Mouse (Mus musculus) activated CD4-positive, CD25-positive, alpha-beta regulatory T cell, adult 4 months (primary cell): Measurements from ENCODE around the gene Abcb9. TPM values are rescaled to one million over a fixed set of nuclear protein-coding genes. Genes with fewer than 3 reads are reported as not detected.

Experiments used
- ATAC-seq: one replicate; pipeline ENCODE4 v1.8.0; 2017
- polyA plus RNA-seq, 2 experiments: library from polyadenylated mRNA; unstranded; fragments of 100-300 nt; shearing (Covaris generic); gene quantifications; one replicate each; pipeline ENCODE4 v1.2.1; 2017

Abcb9 gene
- polyA plus RNA-seq = 10 to 100 TPM; 12.0 to 23.4 TPM

GRCm38 (mm10) chr5:124095596-124096232 is at the start of gene Abcb9:
TSS of gene Abcb9 (minus strand) at chr5:124095798.
- peak; percentile 86 for ATAC-seq

DNA sequence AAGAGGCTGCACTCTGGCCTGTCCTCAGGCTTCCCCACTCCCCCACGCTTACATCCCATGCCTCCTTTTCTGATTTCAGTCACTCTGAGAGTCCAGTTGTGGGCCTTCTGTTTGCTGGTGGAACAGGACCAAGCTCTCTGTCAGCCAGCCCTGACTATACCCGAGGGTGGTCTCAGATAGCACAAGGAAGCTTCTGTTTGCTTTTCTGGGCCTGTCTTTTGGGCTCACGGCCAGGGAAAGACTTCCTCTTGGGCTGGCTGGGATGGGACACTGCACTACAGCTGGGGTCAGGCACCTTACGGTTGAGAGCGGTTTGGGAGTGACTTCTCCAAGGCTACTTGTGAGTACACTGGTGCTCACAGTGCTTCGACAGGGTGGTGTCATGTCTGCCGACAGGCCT is 42.5 kb upstream of the Abcb9 start:
- no peak for ATAC-seq

GRCm38 (mm10) chr5:124134261-124134660 is 38.7 kb upstream of the Abcb9 start:
- ATAC-seq = no peak

DNA sequence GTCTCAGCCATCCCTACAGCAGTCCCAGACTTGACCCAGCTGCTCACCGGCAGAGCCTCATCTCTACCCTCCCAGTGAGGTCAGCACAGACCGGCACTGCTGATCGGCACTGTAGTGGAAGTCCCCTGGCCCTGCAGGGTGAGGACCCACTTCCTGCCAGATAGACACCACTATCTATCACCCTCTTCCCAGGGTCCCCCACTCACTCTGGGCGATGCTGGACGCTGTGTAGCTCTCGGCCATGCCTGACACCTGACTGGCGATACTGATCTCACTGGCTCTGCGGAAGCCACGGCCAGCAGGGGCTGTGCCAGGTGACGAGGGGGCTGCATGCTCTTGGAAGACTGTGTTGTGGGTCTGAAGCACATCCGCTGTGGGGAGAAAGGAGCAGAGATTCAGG is 29.5 kb upstream of the Abcb9 start:
- no peak for ATAC-seq

DNA sequence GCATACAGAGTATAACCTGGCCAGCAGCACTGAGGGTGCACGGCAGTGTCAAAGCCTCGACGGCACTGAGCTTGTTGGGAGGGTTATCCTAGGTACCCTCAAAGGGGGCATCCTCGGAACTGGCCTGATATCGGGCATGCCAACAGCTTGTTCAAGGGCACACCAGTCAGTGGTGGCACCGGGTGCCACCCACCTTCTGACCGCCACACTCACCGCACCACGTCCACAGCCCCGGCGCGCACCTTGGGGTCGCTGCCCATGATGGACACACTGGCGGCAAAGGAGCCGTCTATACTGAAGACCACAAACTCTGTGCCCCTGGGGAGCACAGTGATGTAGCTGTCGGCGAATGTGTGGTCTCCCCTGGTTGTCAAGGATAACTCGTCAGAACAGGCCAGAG is 26.8 kb upstream of the Abcb9 start:
- ATAC-seq = no peak

DNA sequence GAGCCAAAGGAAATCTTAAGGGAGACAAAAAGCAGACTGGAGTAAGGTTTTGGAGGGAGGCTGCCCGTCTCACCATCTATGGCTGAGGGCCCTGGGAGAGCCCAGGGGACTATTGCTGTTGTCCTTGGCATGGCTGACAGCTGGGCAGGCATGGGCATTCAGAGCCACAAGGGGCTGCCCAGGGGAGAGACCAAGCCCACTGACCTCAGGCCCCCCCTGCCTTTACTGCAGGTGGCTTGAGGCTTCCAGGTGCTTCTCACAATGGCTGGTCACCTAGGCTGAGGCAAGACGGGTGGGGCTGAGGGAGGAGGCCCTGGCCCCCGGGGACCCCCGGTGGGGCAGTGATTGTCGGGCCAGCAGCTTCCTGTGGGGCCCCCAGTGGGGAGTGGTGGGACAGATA is 23.6 kb upstream of the Abcb9 start:
- no peak for ATAC-seq

- ATAC-seq = peak; percentile 16
These were observed 20.6 kb upstream of the Abcb9 start, which contains the start of gene Arl6ip4 for GRCm38 (mm10) chr5:124115990-124116845. TSS of gene Arl6ip4 (plus strand) at chr5:124116089.

GRCm38 (mm10) chr5:124115531-124115930 is 19.9 kb upstream of the Abcb9 start:
- no peak for ATAC-seq

DNA sequence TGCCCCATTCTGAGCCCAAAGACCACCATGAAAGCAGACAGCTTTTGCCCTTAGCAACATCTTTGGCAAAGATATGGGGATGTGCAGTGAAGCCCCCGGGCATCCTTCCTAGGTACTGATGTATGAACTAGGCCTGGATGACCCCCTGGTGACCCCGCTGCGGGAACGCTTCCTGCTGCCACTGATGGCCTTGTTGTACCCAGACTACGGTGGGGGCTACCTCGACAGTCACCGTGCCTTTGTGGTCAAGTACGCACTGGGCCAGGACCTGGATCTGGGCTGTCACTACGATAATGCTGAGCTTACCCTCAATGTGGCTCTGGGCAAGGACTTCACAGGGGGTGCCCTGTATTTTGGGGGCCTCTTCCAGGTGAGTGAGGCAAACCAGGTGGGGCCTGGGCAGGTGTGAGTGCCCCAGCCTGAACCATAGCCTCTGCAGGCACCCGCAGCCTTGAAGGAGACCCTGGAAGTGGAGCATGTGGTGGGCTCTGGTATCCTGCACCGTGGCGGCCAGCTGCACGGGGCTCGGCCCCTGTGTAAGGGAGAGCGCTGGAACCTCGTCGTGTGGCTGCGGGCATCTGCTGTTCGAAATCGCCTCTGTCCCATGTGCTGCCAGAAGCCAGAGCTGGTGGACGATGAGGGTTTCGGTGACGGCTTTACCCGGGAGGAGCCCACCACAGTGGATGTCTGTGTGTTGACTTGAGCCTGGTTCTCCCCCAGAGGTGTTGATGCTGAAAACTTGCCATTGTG is 18.9 kb upstream of the Abcb9 start:
- no peak for ATAC-seq

DNA sequence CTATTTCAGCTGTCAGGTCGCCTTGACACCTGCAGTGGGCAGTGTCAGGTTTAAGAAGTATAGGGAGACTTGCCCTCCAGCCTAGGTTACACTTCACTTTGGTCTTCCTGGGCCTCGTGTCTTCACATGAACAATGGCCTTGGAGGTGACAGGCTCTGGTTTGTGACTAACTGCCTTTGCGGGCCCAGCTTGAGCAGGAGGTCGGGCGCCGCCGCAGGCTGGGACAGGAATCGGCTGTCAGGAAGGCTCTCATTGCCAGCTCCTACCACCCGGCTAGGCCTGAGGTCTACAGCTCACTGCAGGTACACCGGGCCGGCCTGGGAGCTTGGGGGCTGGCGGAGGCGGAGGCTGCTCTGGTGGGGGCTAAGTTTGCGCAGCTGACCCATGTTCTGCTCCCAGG is 17.4 kb upstream of the Abcb9 start:
- ATAC-seq = no peak

DNA sequence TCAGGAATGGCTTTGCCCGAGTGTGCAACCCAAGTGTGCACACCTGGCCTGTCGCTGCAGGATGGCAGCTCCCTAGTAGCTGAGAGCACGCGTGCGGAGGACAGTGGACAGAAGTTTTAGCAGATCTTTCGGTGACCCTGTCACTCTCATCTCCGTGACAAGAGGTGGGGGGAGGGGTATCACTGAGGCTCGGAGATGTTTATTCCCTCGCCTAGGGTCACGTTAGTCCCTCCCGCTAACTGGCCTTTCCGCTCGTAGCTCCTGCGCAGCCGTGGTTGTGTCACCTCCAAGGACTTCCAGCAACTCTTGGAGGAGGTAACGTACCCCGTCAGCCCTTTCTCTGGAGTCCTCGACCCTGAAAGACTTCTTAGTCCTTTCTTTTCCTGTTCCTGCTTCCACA is 16.9 kb upstream of the Abcb9 start:
- no peak for ATAC-seq

DNA sequence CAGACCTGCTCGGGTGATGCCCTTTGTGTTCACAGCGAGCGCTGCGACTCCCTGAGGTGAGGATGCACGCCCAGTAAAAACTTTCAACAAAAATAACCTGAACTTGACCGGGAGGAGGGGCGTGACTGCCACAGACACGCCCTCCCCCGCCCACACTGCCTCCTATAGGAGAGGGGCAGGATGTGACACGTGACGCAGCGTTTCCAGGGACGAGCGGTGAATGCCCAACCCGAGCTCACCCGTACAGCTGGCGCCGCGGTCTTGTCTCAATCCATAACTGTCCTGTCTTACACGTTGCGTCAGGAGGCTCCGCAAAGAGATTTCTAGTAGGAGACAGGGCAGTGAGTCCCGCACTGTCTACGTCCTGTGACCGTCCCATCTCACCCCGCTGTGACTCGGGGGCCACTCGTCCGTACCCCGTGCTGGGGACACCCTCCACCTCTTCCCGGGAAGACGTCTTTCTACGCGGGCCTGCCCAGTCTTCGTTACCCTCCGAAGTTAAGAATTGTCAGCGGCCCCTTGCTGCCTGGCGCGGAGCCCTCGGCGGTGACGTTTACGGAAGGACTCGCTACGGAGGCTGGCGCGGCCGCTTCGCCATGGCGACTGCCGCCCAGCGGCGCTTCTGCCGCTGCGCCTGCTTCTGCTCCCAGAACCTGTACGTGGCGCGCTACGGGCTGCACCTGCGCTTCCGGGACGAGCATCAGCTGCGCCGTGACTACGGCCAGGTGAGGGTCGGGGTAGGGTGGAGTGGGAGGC is 16.3 kb upstream of the Abcb9 start, which contains the start of gene Ogfod2:
TSS of gene Ogfod2 (plus strand) at position 556 of the 756 bp plus-strand sequence.
- ATAC-seq = peak; percentile 85

- no peak for ATAC-seq
These were observed 15.6 kb upstream of the Abcb9 start for GRCm38 (mm10) chr5:124111077-124111741.

DNA sequence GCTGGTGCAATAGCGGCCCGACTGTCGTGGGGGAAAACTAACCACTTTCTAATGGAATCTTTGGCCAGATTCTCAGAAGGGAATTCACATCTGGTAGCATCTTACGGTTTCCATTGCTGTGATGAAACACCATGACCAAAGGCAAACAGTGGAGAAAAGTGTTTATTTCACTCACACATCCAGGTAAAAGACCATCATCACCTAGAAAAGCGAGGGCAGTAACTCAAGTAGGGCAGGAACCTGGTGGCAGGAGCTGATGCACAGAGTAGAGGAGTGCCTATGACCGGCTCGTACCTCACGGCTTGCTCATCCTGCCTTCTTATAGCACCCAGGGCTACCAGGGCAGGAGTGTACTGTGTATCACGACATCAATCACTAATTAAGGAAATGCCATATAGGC is 8.0 kb upstream of the Abcb9 start:
- ATAC-seq = no peak

DNA sequence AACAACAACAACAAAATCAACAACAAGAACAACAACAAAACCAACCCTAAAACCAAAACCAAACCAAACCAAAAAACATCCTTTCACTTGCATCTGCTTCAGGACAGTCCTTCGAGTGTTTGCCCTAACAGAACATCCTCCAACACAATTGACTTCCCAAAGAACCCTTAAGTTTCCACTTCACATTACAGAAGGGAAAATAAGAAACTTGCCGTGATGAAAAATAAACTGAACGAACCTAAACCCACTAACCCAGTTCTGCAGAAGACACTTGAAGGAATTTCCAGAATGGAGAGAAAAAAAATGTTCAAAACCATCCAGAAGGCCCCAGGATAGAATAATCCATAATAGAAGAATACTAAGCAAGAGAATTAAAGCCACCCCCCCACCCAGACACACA is 7.4 kb upstream of the Abcb9 start:
- ATAC-seq = no peak

- no peak for ATAC-seq
These were observed 6.7 kb upstream of the Abcb9 start for GRCm38 (mm10) chr5:124102326-124102725.

DNA sequence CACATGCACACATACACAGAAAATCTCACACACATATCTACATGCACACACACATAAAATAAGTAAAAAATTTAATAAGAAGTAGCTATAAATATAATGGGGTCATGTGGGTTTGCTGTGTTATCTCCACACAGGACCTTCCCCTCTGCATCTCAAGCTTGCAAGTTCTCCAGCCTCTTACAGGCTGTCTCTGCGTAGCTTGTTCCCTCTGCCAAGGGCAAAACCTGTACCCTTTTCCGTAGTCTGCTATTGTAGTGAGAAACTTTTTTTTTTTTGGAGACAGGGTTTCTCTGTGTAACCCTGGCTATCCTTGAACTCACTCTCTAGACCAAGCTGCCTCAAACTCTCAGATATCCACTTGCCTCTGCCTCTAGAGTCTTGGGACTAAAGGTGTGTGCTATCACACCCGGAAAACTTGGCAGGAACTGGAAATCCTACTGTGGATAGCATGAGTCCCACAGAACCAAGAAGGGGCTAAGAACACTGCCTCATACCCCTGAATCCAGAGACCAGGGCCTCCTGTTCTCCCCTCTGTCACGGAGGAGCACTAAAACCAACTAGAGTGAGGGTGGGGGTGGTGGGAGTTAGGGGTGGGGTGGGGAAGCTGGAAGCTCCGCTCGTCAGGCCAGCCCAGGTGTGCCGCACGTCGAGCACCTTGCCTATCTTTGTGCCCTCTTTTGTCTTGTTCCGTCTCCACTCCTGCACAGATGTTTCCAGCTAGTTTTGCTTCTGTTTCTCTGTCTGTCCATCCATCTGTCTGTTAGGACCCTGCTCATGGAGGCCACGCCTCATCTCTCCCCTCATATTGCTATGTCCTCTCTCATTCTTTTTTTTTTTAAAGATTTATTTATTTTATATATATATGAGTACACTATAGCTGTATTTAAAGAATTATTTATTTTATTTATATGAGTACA is 4.8 kb upstream of the Abcb9 start:
- no peak for ATAC-seq

DNA sequence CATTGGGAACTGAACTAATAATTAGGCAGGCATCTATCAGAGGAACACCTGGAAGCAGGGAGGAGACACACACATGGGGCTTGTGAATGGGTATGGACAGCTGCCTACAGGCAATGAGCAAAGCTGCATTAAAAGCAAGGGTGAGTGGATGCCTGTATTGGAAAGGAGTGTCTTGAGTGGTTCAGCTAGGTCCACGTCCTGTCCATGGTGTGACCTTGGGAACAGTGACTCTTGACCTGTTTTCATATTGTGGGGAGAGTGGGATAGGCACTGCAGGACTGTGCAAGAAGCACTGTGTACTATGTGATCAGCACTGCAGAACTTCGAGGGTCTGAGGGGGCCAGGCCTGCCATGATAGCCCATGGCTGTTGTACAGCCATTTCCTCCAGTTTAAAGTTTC is 3.3 kb upstream of the Abcb9 start:
- no peak for ATAC-seq

GRCm38 (mm10) chr5:124095077-124095581 is 469 bp downstream of the Abcb9 start:
- ATAC-seq = no peak

- ATAC-seq = no peak
These were observed 1.6 kb downstream of the Abcb9 start for GRCm38 (mm10) chr5:124093852-124094604.
